Mouse (Mus musculus): ENCODE measurements around the gene Togaram1.

- TF ChIP-seq TAL1 (IDR thresholded peaks at IDR 0.05; ENCODE audit: low read length) (no peak), GATA1 (IDR thresholded peaks at IDR 0.05; ENCODE audit: low read length) (no peak)
Observed at GRCm38 (mm10) chr12:65022842-65023241, 57.2 kb downstream of the Togaram1 start.
